Mouse (Mus musculus) lung, embryonic 16.5 days (tissue): ENCODE measurements around the gene Gadd45gip1. TPM values are rescaled to one million over a fixed set of nuclear protein-coding genes. Genes with fewer than 3 reads are reported as not detected.

Experiments
- ATAC-seq: fragments of 200-750 bp; cut with Nextera tagmentation; 2 replicates; pipeline ENCODE4 v1.8.0; 2017; ENCODE audit warnings: low read depth, mild to moderate bottlenecking, moderate library complexity
- H3K27ac ChIP-seq: fragments of 300-500 bp; sonication (generic); 2 replicates; pipeline ENCODE4 v1.5.1; 2014; ENCODE audit warnings: mild to moderate bottlenecking, control low read depth, low read length
- H3K27me3 ChIP-seq: fragments of 300-500 bp; sonication (generic); 2 replicates; pipeline ENCODE4 v1.6.1; 2014; ENCODE audit warnings: low read depth, low read length, mixed read lengths; ENCODE audit not compliant: control insufficient read depth, insufficient read depth
- H3K36me3 ChIP-seq: fragments of 300-500 bp; sonication (generic); 2 replicates; pipeline ENCODE4 v1.6.1; 2014; ENCODE audit warnings: low read length; ENCODE audit not compliant: control insufficient read depth, insufficient read depth
- H3K4me1 ChIP-seq: fragments of 300-500 bp; sonication (generic); replicated peaks from 2 replicates; pipeline ENCODE4 v1.6.1; 2014; ENCODE audit warnings: low read length, mixed read lengths; ENCODE audit not compliant: control insufficient read depth, insufficient read depth
- H3K4me2 ChIP-seq: fragments of 300-500 bp; sonication (generic); 2 replicates; pipeline ENCODE4 v1.6.1; 2014; ENCODE audit warnings: low read depth, low read length, control low read depth
- H3K4me3 ChIP-seq: fragments of 300-500 bp; sonication (generic); 2 replicates; pipeline ENCODE4 v1.5.1; 2014; ENCODE audit warnings: mild to moderate bottlenecking, low read length, control low read depth
- H3K9ac ChIP-seq: fragments of 300-500 bp; sonication (generic); 2 replicates; pipeline ENCODE4 v1.6.1; 2014; ENCODE audit warnings: low read length, control low read depth
- H3K9me3 ChIP-seq: fragments of 300-500 bp; sonication (generic); 2 replicates; pipeline ENCODE4 v1.6.1; 2016; ENCODE audit warnings: low read length; ENCODE audit not compliant: control insufficient read depth
- WGBS: fragments of 180-500 bp; shearing (Covaris S2); extraction: QIAGEN DNeasy Blood & Tissue Kit; methylation state at CpG from one replicate; pipeline ENCODE4 v1.1.7; 2014; 5-methylcytosine and 5-hydroxymethylcytosine counted together
- polyA plus RNA-seq: library from polyadenylated mRNA; unstranded; fragments of >200 nt; fragmentation: Nextera tagmentation; extraction: Ambion mirVana; gene quantifications from 2 replicates; pipeline ENCODE4 v1.2.1, GENCODE M21; 2015

Gene Gadd45gip1
- polyA plus RNA-seq, 1 experiment from 2014 or later: 43.0 TPM

DNA sequence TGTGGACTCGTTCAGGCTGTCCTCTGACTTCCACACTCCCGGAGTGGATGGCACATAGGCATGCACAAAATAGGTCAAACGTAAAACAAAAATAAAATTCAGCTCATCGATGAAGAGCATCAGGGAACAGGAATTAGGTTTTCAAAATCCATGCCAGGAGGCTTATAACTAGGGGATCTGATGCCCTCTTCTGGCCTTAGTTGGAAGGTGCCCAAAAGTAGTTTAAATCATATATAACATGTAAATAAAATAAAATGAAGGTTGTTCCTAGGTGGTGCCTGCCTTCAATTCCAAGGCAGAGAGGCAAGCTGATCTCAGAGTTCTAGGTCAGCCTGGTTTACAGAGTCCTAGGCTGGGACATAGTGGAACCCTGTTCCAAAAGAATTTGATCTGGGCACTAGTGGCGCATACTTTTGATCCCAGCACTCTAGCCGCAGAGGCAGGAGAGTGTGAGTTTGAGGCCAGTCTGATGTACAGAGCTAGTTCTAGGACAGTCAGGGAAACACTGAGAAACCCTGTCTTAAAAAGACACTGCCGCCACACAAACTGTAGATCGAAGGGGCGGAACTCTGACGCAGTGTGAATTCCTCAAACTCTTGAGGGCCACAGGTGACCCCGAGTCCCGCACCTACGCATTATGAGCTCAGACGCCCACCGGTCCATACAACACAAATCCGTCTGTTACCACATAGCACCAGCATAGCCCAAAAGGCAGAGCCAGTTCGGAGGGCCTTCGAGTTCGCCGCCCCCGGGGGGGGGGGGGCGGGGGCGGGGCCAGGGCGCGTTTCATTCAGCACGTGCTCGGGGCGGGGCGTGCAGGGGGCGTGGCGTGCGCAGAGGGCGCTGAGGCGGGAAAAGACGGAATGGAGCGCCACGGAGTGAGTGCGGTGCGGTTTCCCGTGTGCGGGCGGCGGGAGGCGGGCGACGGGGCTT lies 40.3 kb downstream of the Gadd45gip1 start, which contains the start of gene Syce2:
Gene Syce2 (plus strand): TSS at position 736 of the 933 bp plus-strand sequence.
- Histone ChIP-seq H3K4me2 (peak within 1 kb of the TSS; percentile 99), H3K4me3 (peak within 1 kb of the TSS; percentile 57), H3K4me1 (peaks cover 11% of the 10 kb centered on the region), H3K27me3 (no peaks in the 10 kb centered on the region), H3K9me3 (no peaks in the 10 kb centered on the region), H3K27ac (no peak within 1 kb of the TSS), H3K9ac (peak within 1 kb of the TSS; percentile 75), H3K36me3 (peaks cover 18% of the 10 kb centered on the region)
- WGBS: 12% methylated on average over 41 of the region's 46 CpGs
- peak; percentile 83 for ATAC-seq

- H3K9ac ChIP-seq: peak overlapping the region; percentile 75
- H3K4me3 ChIP-seq: peak overlapping the region; percentile 57
- 2% methylated on average over 48 of the region's 54 CpGs for WGBS
- H3K9me3 ChIP-seq: no peaks in the 10 kb centered on the region
- H3K27ac ChIP-seq: no peak overlapping the region
- H3K4me2 ChIP-seq: peak overlapping the region; percentile 99
- H3K36me3 ChIP-seq: peaks cover 12% of the 10 kb centered on the region
- peaks cover 11% of the 10 kb centered on the region for H3K4me1 ChIP-seq
- ATAC-seq: peak; percentile 65
- no peaks in the 10 kb centered on the region for H3K27me3 ChIP-seq
Observed at GRCm38 (mm10) chr8:84872309-84872965, 41.1 kb downstream of the Gadd45gip1 start.

GRCm38 (mm10) chr8:84873016-84873415 lies 41.7 kb downstream of the Gadd45gip1 start:
- 59% methylated on average over 4 of the region's 4 CpGs for WGBS
- Histone ChIP-seq H3K27ac (no peak overlapping the region), H3K9ac (peak overlapping the region; percentile 75; the same call in 1 of the 2 replicates), H3K9me3 (no peaks in the 10 kb centered on the region), H3K27me3 (no peaks in the 10 kb centered on the region), H3K4me2 (peak overlapping the region; percentile 99), H3K4me1 (peaks cover 11% of the 10 kb centered on the region), H3K4me3 (peak overlapping the region; percentile 57), H3K36me3 (peaks cover 7% of the 10 kb centered on the region; the same call in 1 of the 2 replicates)
- no peak for ATAC-seq

DNA sequence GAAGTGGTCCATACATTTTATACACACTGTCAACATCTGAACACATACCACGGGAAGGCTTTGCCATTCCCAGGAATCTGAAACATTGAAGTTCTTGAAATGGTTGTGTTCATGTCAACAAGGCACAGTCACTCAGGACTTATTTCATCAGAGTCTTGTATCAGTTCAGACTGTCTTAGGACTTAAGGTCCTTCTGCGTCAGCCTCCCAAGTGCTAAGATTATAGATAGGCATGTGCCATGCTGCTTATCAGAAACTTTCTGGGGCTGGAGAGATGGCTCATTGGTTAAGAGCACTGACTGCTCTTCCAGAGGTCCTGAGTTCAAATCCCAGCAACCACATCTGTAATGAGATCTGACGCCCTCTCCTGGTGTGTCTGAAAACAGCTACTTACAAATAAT lies 43.0 kb downstream of the Gadd45gip1 start:
- Histone ChIP-seq H3K4me2 (no peak overlapping the region), H3K4me3 (no peak overlapping the region), H3K9me3 (no peaks in the 10 kb centered on the region), H3K4me1 (peaks cover 11% of the 10 kb centered on the region), H3K27me3 (no peaks in the 10 kb centered on the region), H3K36me3 (no peaks in the 10 kb centered on the region), H3K9ac (no peak overlapping the region), H3K27ac (no peak overlapping the region)
- 79% methylated on average over 3 of the region's 3 CpGs for WGBS
- no peak for ATAC-seq

- 67% methylated on average over 3 of the region's 3 CpGs for WGBS
- no peak for ATAC-seq
Observed at GRCm38 (mm10) chr8:84877297-84878035, 46.1 kb downstream of the Gadd45gip1 start.

GRCm38 (mm10) chr8:84878915-84879314 lies 47.6 kb downstream of the Gadd45gip1 start:
- WGBS: 89% methylated on average over 1 of the region's 1 CpGs
- Histone ChIP-seq H3K4me2 (no peak overlapping the region), H3K4me3 (no peak overlapping the region), H3K4me1 (no peaks in the 10 kb centered on the region), H3K27me3 (no peaks in the 10 kb centered on the region), H3K36me3 (no peaks in the 10 kb centered on the region), H3K27ac (no peak overlapping the region), H3K9me3 (no peaks in the 10 kb centered on the region), H3K9ac (no peak overlapping the region)
- ATAC-seq: no peak

More at GRCm38 (mm10) chr8:84877297-84878035, 46.1 kb downstream of the Gadd45gip1 start:
- Histone ChIP-seq H3K36me3 (no peaks in the 10 kb centered on the region), H3K4me1 (peaks cover 6% of the 10 kb centered on the region), H3K4me2 (no peak overlapping the region), H3K4me3 (no peak overlapping the region), H3K9me3 (no peaks in the 10 kb centered on the region), H3K27ac (no peak overlapping the region), H3K9ac (no peak overlapping the region), H3K27me3 (no peaks in the 10 kb centered on the region)

DNA sequence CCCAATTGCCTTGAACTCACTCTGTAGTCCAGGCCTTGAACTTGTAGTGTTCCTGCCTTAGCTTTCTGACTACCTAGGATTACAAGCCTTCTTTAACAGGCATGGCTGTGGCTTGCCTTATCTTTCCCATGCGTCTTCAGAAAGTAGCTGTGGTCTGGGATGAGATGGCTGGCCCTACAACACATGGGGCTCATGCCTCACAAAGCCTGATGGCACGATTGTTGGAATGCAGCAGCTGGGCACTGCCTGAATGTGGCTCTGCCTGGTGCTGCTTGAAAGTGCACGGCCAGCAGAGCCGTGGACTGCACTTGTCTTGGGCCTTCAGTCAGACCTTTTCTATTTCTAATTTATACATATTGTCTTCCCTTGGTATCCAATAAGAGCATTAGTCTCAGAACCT lies 53.4 kb downstream of the Gadd45gip1 start:
- 83% methylated on average over 4 of the region's 4 CpGs for WGBS

More for the DNA sequence above, 53.4 kb downstream of the Gadd45gip1 start:
- Histone ChIP-seq H3K4me1 (no peaks in the 10 kb centered on the region), H3K27me3 (no peaks in the 10 kb centered on the region), H3K27ac (no peak overlapping the region), H3K9me3 (no peaks in the 10 kb centered on the region), H3K4me2 (no peak overlapping the region), H3K9ac (no peak overlapping the region), H3K36me3 (peaks cover 16% of the 10 kb centered on the region), H3K4me3 (no peak overlapping the region)
- ATAC-seq: no peak
